Mouse (Mus musculus) stomach, embryonic 16.5 days (tissue): Measurements from ENCODE around the gene Kmt5c. TPM values are rescaled to one million over a fixed set of nuclear protein-coding genes. Genes with fewer than 3 reads are reported as not detected.

Experiments
- ATAC-seq: fragments of 200-750 bp; cut with Nextera tagmentation; 2 replicates; pipeline ENCODE4 v1.8.0; 2017; ENCODE audit warnings: moderate number of reproducible peaks, moderate TSS enrichment; ENCODE audit not compliant: insufficient read depth, low FRiP score
- H3K27ac ChIP-seq: fragments of 300-500 bp; sonication (generic); 2 replicates; pipeline ENCODE4 v1.5.1; 2014; ENCODE audit warnings: low read length
- H3K27me3 ChIP-seq: fragments of 300-500 bp; sonication (generic); 2 replicates; pipeline ENCODE4 v1.6.1; 2014; ENCODE audit warnings: low read length, control low read depth, mixed read lengths; ENCODE audit not compliant: control insufficient read depth, insufficient read depth
- H3K36me3 ChIP-seq: fragments of 300-500 bp; sonication (generic); 2 replicates; pipeline ENCODE4 v1.6.1; 2014; ENCODE audit warnings: low read length; ENCODE audit not compliant: control insufficient read depth, insufficient read depth
- H3K4me1 ChIP-seq: fragments of 300-500 bp; sonication (generic); 2 replicates; pipeline ENCODE4 v1.6.1; 2014; ENCODE audit warnings: low read length, control low read depth, mixed read lengths; ENCODE audit not compliant: control insufficient read depth, insufficient read depth
- H3K4me2 ChIP-seq: fragments of 300-500 bp; sonication (generic); 2 replicates; pipeline ENCODE4 v1.6.1; 2014; ENCODE audit warnings: low read depth, low read length, mixed read lengths
- H3K4me3 ChIP-seq: fragments of 300-500 bp; sonication (generic); replicated peaks from 2 replicates; pipeline ENCODE4 v1.5.1; 2014; ENCODE audit warnings: mild to moderate bottlenecking, low read length
- H3K9ac ChIP-seq: fragments of 300-500 bp; sonication (generic); 2 replicates; pipeline ENCODE4 v1.6.1; 2014; ENCODE audit warnings: low read length
- H3K9me3 ChIP-seq: fragments of 300-500 bp; sonication (generic); replicated peaks from 2 replicates; pipeline ENCODE4 v1.6.1; 2016; ENCODE audit warnings: low read length, control low read depth; ENCODE audit not compliant: control insufficient read depth
- WGBS: fragments of 180-500 bp; shearing (Covaris S2); extraction: QIAGEN DNeasy Blood & Tissue Kit; methylation state at CpG from one replicate; pipeline ENCODE4 v1.1.7; 2014; 5-methylcytosine and 5-hydroxymethylcytosine counted together
- polyA plus RNA-seq: library from polyadenylated mRNA; unstranded; fragments of >200 nt; fragmentation: Nextera tagmentation; extraction: Ambion mirVana; gene quantifications from 2 replicates; pipeline ENCODE4 v1.2.1, GENCODE M21; 2015

Kmt5c gene
- polyA plus RNA-seq, 1 experiment from 2014 or later: 59.6 TPM

GRCm38 (mm10) chr7:4741672-4742481 lies 2.0 kb downstream of the Kmt5c start:
- Histone ChIP-seq H3K9me3 (no peaks in the 10 kb centered on the region), H3K27ac (no peak overlapping the region; the same call in 1 of the 2 replicates), H3K4me2 (peak overlapping the region; percentile 86), H3K9ac (peak overlapping the region; percentile 90; the same call in 1 of the 2 replicates), H3K4me1 (peaks cover 29% of the 10 kb centered on the region), H3K36me3 (peaks cover 10% of the 10 kb centered on the region; the same call in 1 of the 2 replicates), H3K4me3 (peak overlapping the region; percentile 69), H3K27me3 (no peaks in the 10 kb centered on the region)
- WGBS: 70% methylated on average over 21 of the region's 21 CpGs
- no peak for ATAC-seq

DNA sequence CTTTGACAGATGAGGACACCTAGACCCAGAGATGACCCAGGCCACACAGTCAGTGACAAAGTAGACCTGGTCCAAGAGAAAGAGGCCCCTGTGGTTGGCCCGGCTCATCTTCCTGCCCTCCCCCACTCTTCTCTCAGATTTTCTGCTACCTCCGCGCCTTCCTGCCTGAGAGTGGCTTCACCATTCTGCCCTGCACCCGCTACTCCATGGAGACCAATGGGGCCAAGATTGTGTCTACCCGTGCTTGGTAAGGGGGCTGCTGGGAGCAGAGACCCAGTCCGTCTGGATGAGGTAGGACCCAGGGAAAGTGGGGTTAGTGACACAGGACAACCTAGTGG lies 2.5 kb downstream of the Kmt5c start:
- no peaks in the 10 kb centered on the region for H3K27me3 ChIP-seq
- no peak overlapping the region for H3K4me3 ChIP-seq
- H3K36me3 ChIP-seq: peaks cover 10% of the 10 kb centered on the region; the same call in 1 of the 2 replicates
- H3K27ac ChIP-seq: no peak overlapping the region
- WGBS: 78% methylated on average over 6 of the region's 6 CpGs
- H3K9me3 ChIP-seq: no peaks in the 10 kb centered on the region
- H3K9ac ChIP-seq: no peak overlapping the region; the same call in 1 of the 2 replicates
- ATAC-seq: no peak
- H3K4me2 ChIP-seq: no peak overlapping the region
- peaks cover 29% of the 10 kb centered on the region for H3K4me1 ChIP-seq

DNA sequence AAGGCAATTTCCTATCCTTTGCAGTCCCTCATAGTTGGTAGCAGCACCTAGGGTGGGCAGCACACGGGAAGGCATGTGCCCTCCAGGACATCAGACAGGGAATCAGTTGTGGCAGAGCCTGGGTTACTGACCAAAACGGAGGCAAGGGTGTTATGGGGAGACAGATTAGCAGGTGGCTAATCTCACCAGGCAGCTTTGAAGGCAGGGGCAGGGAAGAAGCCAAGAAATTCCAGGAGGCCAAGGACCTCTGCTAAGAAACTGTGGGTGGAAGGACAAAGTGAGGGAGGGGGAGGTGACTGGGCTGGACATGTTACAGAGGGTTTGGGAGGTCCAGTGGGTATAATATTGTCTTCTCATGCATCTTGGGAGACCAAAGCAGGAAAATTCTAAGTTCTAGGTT lies 3.4 kb downstream of the Kmt5c start:
- Histone ChIP-seq H3K27me3 (no peaks in the 10 kb centered on the region), H3K4me2 (no peak overlapping the region), H3K36me3 (peaks cover 10% of the 10 kb centered on the region; the same call in 1 of the 2 replicates), H3K9me3 (no peaks in the 10 kb centered on the region), H3K4me1 (peaks cover 32% of the 10 kb centered on the region), H3K4me3 (no peak overlapping the region), H3K27ac (no peak overlapping the region), H3K9ac (no peak overlapping the region)
- WGBS: 52% methylated on average over 2 of the region's 2 CpGs
- ATAC-seq: no peak

DNA sequence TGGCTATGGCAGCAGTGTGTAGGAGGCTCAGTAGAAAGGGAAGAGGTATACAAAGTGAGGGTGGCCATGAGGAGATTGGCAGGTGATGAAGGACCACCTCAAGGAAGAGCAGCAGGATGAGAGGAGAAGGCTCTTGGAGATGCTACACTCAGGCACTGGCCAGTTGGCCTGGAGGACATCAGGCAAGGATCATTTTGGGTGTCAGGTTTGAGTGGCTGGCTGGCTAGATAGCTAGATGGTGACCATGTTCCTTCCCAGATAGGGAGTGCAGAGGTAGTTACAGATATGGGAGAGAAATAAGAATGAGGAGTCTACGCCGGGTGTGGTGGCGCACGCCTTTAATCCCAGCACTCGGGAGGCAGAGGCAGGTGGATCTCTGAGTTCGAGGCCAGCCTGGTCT lies 5.0 kb downstream of the Kmt5c start:
- H3K4me1 ChIP-seq: peaks cover 26% of the 10 kb centered on the region
- peaks cover 10% of the 10 kb centered on the region; the same call in 1 of the 2 replicates for H3K36me3 ChIP-seq
- H3K27ac ChIP-seq: no peak overlapping the region
- no peak overlapping the region for H3K9ac ChIP-seq
- no peak overlapping the region for H3K4me3 ChIP-seq
- no peaks in the 10 kb centered on the region for H3K9me3 ChIP-seq
- over 99% methylated on average over 5 of the region's 6 CpGs for WGBS
- no peak for ATAC-seq
- H3K27me3 ChIP-seq: no peaks in the 10 kb centered on the region
- H3K4me2 ChIP-seq: no peak overlapping the region

GRCm38 (mm10) chr7:4746326-4746980 lies 6.5 kb downstream of the Kmt5c start:
- Histone ChIP-seq H3K9ac (no peak overlapping the region), H3K4me2 (no peak overlapping the region)
- 89% methylated on average over 22 of the region's 22 CpGs for WGBS

GRCm38 (mm10) chr7:4747156-4747899 lies 7.4 kb downstream of the Kmt5c start:
- H3K36me3 ChIP-seq: peaks cover 10% of the 10 kb centered on the region; the same call in 1 of the 2 replicates
- no peaks in the 10 kb centered on the region for H3K9me3 ChIP-seq
- H3K4me2 ChIP-seq: no peak overlapping the region
- H3K9ac ChIP-seq: no peak overlapping the region
- H3K4me3 ChIP-seq: no peak overlapping the region
- 73% methylated on average over 9 of the region's 9 CpGs for WGBS
- no peak for ATAC-seq
- no peaks in the 10 kb centered on the region for H3K27me3 ChIP-seq
- peaks cover 23% of the 10 kb centered on the region for H3K4me1 ChIP-seq
- H3K27ac ChIP-seq: no peak overlapping the region

More at GRCm38 (mm10) chr7:4746326-4746980, 6.5 kb downstream of the Kmt5c start:
- Histone ChIP-seq H3K36me3 (peaks cover 10% of the 10 kb centered on the region; the same call in 1 of the 2 replicates), H3K4me3 (no peak overlapping the region), H3K27me3 (no peaks in the 10 kb centered on the region), H3K9me3 (no peaks in the 10 kb centered on the region), H3K4me1 (peaks cover 23% of the 10 kb centered on the region), H3K27ac (no peak overlapping the region)
- no peak for ATAC-seq

DNA sequence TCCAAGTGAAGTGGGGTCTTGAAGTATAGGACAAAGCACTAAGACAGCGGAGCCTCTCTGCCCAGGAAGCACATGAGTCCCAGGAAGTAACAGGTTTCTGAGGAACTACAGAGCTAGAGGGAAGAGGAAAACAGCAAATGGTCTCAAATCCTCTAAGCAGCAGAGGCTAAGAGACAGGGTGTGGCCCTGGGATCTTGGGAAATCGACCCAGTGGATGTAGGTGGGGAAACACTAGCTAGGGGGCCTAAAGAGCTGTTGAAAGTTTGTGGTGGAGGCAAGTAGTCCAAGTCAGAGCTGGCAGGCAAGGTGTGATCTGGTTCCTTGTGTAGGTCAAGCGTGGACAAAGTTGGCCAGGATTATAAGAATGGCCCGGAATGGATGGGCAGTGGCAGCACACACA lies 8.4 kb downstream of the Kmt5c start:
- H3K27me3 ChIP-seq: no peaks in the 10 kb centered on the region
- peaks cover 23% of the 10 kb centered on the region for H3K4me1 ChIP-seq
- H3K27ac ChIP-seq: no peak overlapping the region
- H3K4me2 ChIP-seq: no peak overlapping the region
- no peak for ATAC-seq
- peaks cover 10% of the 10 kb centered on the region; the same call in 1 of the 2 replicates for H3K36me3 ChIP-seq
- 65% methylated on average over 4 of the region's 4 CpGs for WGBS
- no peak overlapping the region for H3K4me3 ChIP-seq
- H3K9ac ChIP-seq: no peak overlapping the region
- H3K9me3 ChIP-seq: no peaks in the 10 kb centered on the region

DNA sequence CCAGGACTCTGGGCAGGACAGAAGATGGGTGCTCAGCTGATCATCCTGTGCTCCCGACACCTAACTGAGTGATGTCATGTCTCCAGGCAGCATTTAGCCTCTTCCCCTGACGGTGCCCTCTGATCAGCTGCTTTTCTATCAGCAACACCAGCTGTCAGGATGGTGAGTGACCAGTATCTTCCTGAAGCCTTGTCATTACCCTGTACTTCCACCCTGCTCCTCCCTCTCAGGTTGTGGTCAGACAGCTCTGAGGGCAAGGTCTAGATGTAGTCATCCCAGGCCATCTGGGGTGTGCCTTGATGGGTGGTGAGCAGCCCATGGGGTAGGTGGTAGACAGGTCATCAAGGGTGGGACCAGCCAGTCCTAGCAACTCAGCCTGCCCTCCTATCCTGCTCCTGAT lies 9.3 kb downstream of the Kmt5c start:
- ATAC-seq: no peak
- Histone ChIP-seq H3K4me2 (no peak overlapping the region), H3K27ac (no peak overlapping the region), H3K4me1 (peaks cover 20% of the 10 kb centered on the region), H3K9ac (no peak overlapping the region), H3K27me3 (no peaks in the 10 kb centered on the region), H3K4me3 (no peak overlapping the region), H3K36me3 (peaks cover 10% of the 10 kb centered on the region; the same call in 1 of the 2 replicates), H3K9me3 (no peaks in the 10 kb centered on the region)
- 81% methylated on average over 2 of the region's 2 CpGs for WGBS
